Mouse (Mus musculus): ENCODE results near the gene Zfp36l2. TPM values are rescaled to one million over a fixed set of nuclear protein-coding genes. Genes with fewer than 3 reads are reported as not detected.
A peak's percentile ranks its signal among the peaks of the same experiment; 100 is the strongest.

The Zfp36l2 gene
- polyA plus RNA-seq, 2 experiments: 30.9 to 80.1 TPM

DNA sequence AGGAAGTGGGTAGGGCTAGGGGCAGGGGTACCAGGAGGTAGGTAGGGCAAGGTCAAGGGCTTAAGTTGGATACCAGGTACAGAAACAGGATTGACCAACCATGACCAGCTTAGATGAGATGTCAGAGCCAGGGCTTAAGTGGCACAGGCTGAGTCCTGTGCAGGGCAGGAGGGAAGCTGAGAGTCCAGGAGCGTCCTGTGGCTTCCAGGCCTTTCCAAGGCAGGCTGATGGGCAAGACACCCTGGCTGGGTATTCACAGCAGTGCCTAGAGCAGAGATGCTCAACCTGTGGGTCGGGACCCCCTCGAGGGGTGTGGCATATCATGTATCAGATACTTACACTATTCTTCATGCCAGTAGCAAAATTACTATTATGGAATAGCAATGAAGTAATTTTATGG lies 22.0 kb downstream of the Zfp36l2 start:
- ATAC-seq (ENCODE audit: low FRiP score, low read depth): no peak
- WGBS: 79% methylated on average over 3 of the region's 3 CpGs
- Histone ChIP-seq H3K9ac (ENCODE audit: low read depth, low read length, severe bottlenecking) (no peak overlapping the region), H3K4me3 (replicated peaks; ENCODE audit: low read length) (no peak overlapping the region), H3K36me3 (ENCODE audit: control insufficient read depth, insufficient read depth, low read length) (no peaks in the 10 kb centered on the region), H3K27ac (replicated peaks; ENCODE audit: low read depth, low read length) (no peak overlapping the region), H3K27me3 (ENCODE audit: control insufficient read depth, insufficient read depth, low read length) (no peaks in the 10 kb centered on the region), H3K4me2 (replicated peaks; ENCODE audit: low read depth, low read length, severe bottlenecking) (no peak overlapping the region), H3K4me1 (ENCODE audit: control insufficient read depth, insufficient read depth, low read length) (peaks cover 22% of the 10 kb centered on the region), H3K9me3 (ENCODE audit: control insufficient read depth, low read length) (no peaks in the 10 kb centered on the region)
- no peak for DNase-seq (ENCODE audit: low spot score)
- TF ChIP-seq POLR2A (IDR thresholded peaks at IDR 0.05; ENCODE audit: borderline replicate concordance, extremely low read depth, insufficient read depth, insufficient read length): no peak

DNA sequence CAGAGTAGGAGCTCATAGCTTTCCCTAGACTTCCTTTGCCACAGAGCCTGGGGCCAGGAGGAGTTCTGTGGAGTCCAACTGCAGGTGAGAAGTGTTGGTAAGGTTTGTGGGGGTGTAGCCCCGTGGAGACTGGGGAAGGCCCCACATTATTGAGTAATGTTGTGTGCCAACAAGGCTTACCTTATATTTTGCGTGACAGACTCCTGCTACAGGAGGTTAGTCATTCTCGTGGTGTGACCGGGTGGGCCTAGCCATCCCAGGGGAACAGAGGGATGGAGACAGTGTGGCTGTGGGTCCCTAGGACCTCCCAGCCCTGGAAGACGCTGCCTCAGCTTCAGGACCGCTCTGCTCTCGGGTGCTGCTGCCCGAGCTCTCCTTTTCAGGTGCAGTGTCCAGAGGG lies 23.6 kb downstream of the Zfp36l2 start:
- DNase-seq (ENCODE audit: low spot score): no peak
- ATAC-seq (ENCODE audit: low FRiP score, low read depth): no peak
- Histone ChIP-seq H3K36me3 (ENCODE audit: control insufficient read depth, insufficient read depth, low read length) (no peaks in the 10 kb centered on the region), H3K27me3 (ENCODE audit: control insufficient read depth, insufficient read depth, low read length) (no peaks in the 10 kb centered on the region), H3K9me3 (ENCODE audit: control insufficient read depth, low read length) (no peaks in the 10 kb centered on the region), H3K4me1 (ENCODE audit: control insufficient read depth, insufficient read depth, low read length) (peaks cover 22% of the 10 kb centered on the region), H3K4me3 (replicated peaks; ENCODE audit: low read length) (no peak overlapping the region), H3K27ac (replicated peaks; ENCODE audit: low read depth, low read length) (no peak overlapping the region), H3K9ac (ENCODE audit: low read depth, low read length, severe bottlenecking) (no peak overlapping the region), H3K4me2 (replicated peaks; ENCODE audit: low read depth, low read length, severe bottlenecking) (no peak overlapping the region)
- 87% methylated on average over 8 of the region's 8 CpGs for WGBS
- no peak for TF ChIP-seq POLR2A (IDR thresholded peaks at IDR 0.05; ENCODE audit: borderline replicate concordance, extremely low read depth, insufficient read depth, insufficient read length)

DNA sequence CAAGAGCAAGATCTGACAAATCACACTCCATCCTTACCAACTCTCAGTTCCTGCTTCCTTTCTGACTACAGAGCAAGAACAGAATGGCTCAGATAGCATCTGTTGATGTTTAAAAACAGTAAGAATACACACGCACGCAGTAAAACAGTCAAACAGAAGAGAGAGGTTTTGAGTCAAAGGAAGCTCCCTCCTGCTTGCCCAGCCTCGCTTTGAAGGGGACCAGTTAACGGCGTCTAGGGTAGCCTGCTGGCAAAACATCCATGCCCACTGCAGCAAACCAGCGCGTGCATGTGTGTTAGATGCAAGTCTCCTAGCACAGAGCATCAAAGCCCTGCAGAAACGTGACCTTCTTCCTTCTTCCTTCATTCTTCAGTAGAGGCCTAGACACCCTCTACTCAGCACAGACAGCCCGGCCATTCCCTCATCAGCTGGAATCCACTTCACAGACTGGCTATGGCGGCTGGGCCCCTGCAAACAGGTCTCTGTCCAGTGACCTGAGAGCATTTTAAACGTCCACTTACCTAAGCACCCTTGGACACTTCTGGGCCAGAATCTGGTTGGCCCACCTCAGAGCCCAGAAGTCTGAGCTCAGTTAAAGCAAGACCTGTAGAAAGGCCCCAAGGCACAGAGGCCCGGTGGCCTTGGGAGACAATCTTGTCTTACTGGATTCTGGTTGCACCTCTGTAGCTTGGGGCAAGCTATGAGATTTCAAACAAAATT lies 24.5 kb downstream of the Zfp36l2 start:
- Histone ChIP-seq H3K9ac (ENCODE audit: low read depth, low read length, severe bottlenecking) (no peak overlapping the region), H3K9me3 (ENCODE audit: control insufficient read depth, low read length) (no peaks in the 10 kb centered on the region), H3K27ac (replicated peaks; ENCODE audit: low read depth, low read length) (no peak overlapping the region), H3K36me3 (ENCODE audit: control insufficient read depth, insufficient read depth, low read length) (no peaks in the 10 kb centered on the region), H3K4me2 (replicated peaks; ENCODE audit: low read depth, low read length, severe bottlenecking) (no peak overlapping the region), H3K4me1 (ENCODE audit: control insufficient read depth, insufficient read depth, low read length) (peaks cover 22% of the 10 kb centered on the region), H3K4me3 (replicated peaks; ENCODE audit: low read length) (no peak overlapping the region), H3K27me3 (ENCODE audit: control insufficient read depth, insufficient read depth, low read length) (no peaks in the 10 kb centered on the region)
- no peak for ATAC-seq (ENCODE audit: low FRiP score, low read depth)
- no peak for TF ChIP-seq POLR2A (IDR thresholded peaks at IDR 0.05; ENCODE audit: borderline replicate concordance, extremely low read depth, insufficient read depth, insufficient read length)
- WGBS: 51% methylated on average over 12 of the region's 12 CpGs
- no peak for DNase-seq (ENCODE audit: low spot score)

DNA sequence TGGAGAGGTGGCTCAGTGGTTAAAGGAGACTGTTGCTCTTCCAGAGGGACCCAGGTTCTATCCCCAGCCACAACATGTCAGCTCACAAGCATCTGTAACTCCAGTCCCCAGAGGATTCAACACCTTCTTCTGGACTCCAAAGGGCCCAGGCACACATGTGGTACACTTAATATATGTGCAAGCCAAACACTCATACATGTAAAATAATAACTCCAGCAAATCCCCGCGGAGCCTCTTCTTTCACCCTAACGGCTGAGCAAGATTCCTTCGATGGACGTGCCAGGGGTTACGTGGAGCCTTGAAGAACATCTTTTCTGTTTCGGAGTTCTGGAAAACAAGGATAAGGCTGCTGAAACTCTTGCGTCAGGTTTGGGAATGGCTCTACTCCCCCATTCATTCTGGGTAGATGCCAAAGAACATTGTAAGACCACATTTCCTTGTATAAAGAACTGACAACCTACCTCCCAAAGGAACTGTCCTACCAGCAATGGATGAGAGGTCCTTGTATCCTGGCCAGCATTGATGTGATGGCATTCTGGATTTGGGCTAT lies 25.5 kb downstream of the Zfp36l2 start:
- Histone ChIP-seq H3K9ac (ENCODE audit: low read depth, low read length, severe bottlenecking) (no peak overlapping the region), H3K9me3 (ENCODE audit: control insufficient read depth, low read length) (no peaks in the 10 kb centered on the region), H3K4me2 (replicated peaks; ENCODE audit: low read depth, low read length, severe bottlenecking) (no peak overlapping the region), H3K27ac (replicated peaks; ENCODE audit: low read depth, low read length) (no peak overlapping the region), H3K4me3 (replicated peaks; ENCODE audit: low read length) (no peak overlapping the region), H3K36me3 (ENCODE audit: control insufficient read depth, insufficient read depth, low read length) (no peaks in the 10 kb centered on the region), H3K27me3 (ENCODE audit: control insufficient read depth, insufficient read depth, low read length) (no peaks in the 10 kb centered on the region), H3K4me1 (ENCODE audit: control insufficient read depth, insufficient read depth, low read length) (peaks cover 22% of the 10 kb centered on the region)
- WGBS: 68% methylated on average over 8 of the region's 8 CpGs
- TF ChIP-seq POLR2A (IDR thresholded peaks at IDR 0.05; ENCODE audit: borderline replicate concordance, extremely low read depth, insufficient read depth, insufficient read length): no peak
- ATAC-seq (ENCODE audit: low FRiP score, low read depth) (no peak), DNase-seq (ENCODE audit: low spot score) (no peak)

DNA sequence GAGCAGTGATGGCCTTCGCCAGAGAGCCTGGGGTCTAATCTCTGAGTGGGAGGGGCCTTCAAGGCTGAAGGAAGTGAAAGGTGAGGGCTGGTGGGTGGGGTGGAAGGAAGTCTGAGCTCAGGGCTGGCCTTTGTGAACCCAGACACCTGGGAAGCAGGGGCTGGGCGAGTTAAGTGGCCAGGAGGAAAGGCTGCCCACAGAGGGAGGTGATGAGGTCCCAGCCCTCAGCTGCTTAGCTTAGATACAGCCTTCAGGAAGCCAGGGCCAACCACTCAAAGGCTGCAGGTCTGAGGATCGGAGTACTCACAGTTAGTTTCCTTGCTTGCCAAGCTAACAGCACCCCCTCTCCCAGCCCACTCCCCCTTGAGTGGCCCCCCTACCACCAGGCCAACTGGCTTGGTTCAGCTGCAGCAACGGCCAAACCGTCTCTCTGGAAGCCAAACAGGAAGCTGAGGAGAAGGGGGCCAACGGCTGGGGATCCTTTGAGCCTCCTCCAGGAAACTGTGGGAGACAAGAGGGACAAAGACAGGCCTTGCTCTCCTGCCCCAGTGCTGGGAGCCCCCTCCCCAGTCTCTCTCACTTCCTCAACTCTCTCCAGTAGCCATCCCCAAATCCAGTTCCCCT lies 26.4 kb downstream of the Zfp36l2 start:
- Histone ChIP-seq H3K27me3 (ENCODE audit: control insufficient read depth, insufficient read depth, low read length) (no peaks in the 10 kb centered on the region), H3K4me2 (replicated peaks; ENCODE audit: low read depth, low read length, severe bottlenecking) (no peak overlapping the region), H3K9ac (ENCODE audit: low read depth, low read length, severe bottlenecking) (0 out of 2 replicates have a peak overlapping the region, but pooled peaks have one; percentile 13), H3K36me3 (ENCODE audit: control insufficient read depth, insufficient read depth, low read length) (no peaks in the 10 kb centered on the region), H3K4me1 (ENCODE audit: control insufficient read depth, insufficient read depth, low read length) (peaks cover 24% of the 10 kb centered on the region), H3K27ac (replicated peaks; ENCODE audit: low read depth, low read length) (0 out of 2 replicates have a peak overlapping the region, but pooled peaks have one; percentile 34), H3K4me3 (replicated peaks; ENCODE audit: low read length) (no peak overlapping the region), H3K9me3 (ENCODE audit: control insufficient read depth, low read length) (no peaks in the 10 kb centered on the region)
- no peak for DNase-seq (ENCODE audit: low spot score)
- no peak for TF ChIP-seq POLR2A (IDR thresholded peaks at IDR 0.05; ENCODE audit: borderline replicate concordance, extremely low read depth, insufficient read depth, insufficient read length)
- WGBS: 28% methylated on average over 6 of the region's 6 CpGs
- ATAC-seq (ENCODE audit: low FRiP score, low read depth): no peak

Measured in limb, embryonic 14.5 days (tissue).